Mouse (Mus musculus) hindbrain, embryonic 16.5 days (tissue): ENCODE results near the gene Klk1b9. TPM values are rescaled to one million over a fixed set of nuclear protein-coding genes. Genes with fewer than 3 reads are reported as not detected.
"Not testable (repeated sequence)": the region's sequence is repeated elsewhere in the genome, so short reads cannot be mapped to it uniquely, and the experiment has no call there.

Experiments
- ATAC-seq: fragments of 200-750 bp; cut with Nextera tagmentation; 2 replicates; pipeline ENCODE4 v1.8.0; 2017; ENCODE audit warnings: moderate TSS enrichment, moderate library complexity
- H3K27ac ChIP-seq: fragments of 300-500 bp; sonication (generic); 2 replicates; pipeline ENCODE4 v1.5.1; 2014; ENCODE audit warnings: low read depth, mild to moderate bottlenecking, control low read depth, low read length, moderate library complexity
- H3K27me3 ChIP-seq: fragments of 300-500 bp; sonication (generic); replicated peaks from 2 replicates; pipeline ENCODE4 v1.6.1; 2014; ENCODE audit warnings: low read length; ENCODE audit not compliant: control insufficient read depth, insufficient read depth
- H3K36me3 ChIP-seq: fragments of 300-500 bp; sonication (generic); 2 replicates; pipeline ENCODE4 v1.6.1; 2014; ENCODE audit warnings: mild to moderate bottlenecking, low read length, moderate library complexity, mixed read lengths; ENCODE audit not compliant: control insufficient read depth, insufficient read depth
- H3K4me1 ChIP-seq: fragments of 300-500 bp; sonication (generic); 2 replicates; pipeline ENCODE4 v1.6.1; 2014; ENCODE audit warnings: low read depth, low read length; ENCODE audit not compliant: control insufficient read depth, insufficient read depth
- H3K4me2 ChIP-seq: fragments of 300-500 bp; sonication (generic); 2 replicates; pipeline ENCODE4 v1.6.1; 2014; ENCODE audit warnings: mild to moderate bottlenecking, low read length, control low read depth, moderate library complexity
- H3K4me3 ChIP-seq: fragments of 300-500 bp; sonication (generic); 2 replicates; pipeline ENCODE4 v1.5.1; 2014; ENCODE audit warnings: mild to moderate bottlenecking, low read length, control low read depth, moderate library complexity
- H3K9ac ChIP-seq: fragments of 300-500 bp; sonication (generic); 2 replicates; pipeline ENCODE4 v1.6.1; 2014; ENCODE audit warnings: low read depth, mild to moderate bottlenecking, control low read depth, low read length, moderate library complexity
- H3K9me3 ChIP-seq: fragments of 300-500 bp; sonication (generic); 2 replicates; pipeline ENCODE4 v1.6.1; 2014; ENCODE audit warnings: mild to moderate bottlenecking, low read length, moderate library complexity; ENCODE audit not compliant: control insufficient read depth
- whole genome bisulfite sequencing: fragments of 180-500 bp; shearing (Covaris S2); extraction: QIAGEN DNeasy Blood & Tissue Kit; methylation state at CpG from one replicate; pipeline ENCODE4 v1.1.7; 2014; 5-methylcytosine and 5-hydroxymethylcytosine counted together
- polyA plus RNA-seq: library from polyadenylated mRNA; unstranded; fragments of >200 nt; fragmentation: Nextera tagmentation; extraction: Ambion mirVana; gene quantifications from 2 replicates; pipeline ENCODE4 v1.2.1, GENCODE M21; 2015

The Klk1b9 gene
- not detected in 2 replicates for polyA plus RNA-seq

DNA sequence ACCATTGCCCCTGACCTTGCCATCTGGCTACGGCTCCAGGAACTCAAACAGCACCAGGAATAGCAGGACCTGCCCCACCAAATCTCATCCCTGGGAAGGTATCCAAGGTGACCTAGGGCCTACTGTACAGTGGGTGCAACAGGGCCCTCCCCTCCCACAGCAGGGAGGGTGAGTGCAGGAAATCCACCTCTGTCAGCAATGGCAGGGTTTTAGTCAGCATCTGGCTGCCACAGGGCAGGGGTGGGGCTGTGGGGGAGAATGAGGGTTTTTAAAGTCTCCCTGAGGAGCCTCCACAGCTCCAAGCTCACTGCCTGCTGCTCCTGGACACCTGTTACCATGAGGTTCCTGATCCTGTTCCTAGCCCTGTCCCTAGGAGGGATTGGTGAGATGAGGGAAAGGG lies at the start of gene Klk1b9:
Klk1b9 (plus strand) TSS at position 301 of the 400 bp plus-strand sequence.
- WGBS: 95% methylated on average over 1 of the region's 1 CpGs
- not testable (repeated sequence) for H3K36me3 ChIP-seq, H3K27me3 ChIP-seq, H3K4me3 ChIP-seq, H3K9ac ChIP-seq, H3K4me2 ChIP-seq, H3K27ac ChIP-seq, H3K9me3 ChIP-seq, ATAC-seq, H3K4me1 ChIP-seq

DNA sequence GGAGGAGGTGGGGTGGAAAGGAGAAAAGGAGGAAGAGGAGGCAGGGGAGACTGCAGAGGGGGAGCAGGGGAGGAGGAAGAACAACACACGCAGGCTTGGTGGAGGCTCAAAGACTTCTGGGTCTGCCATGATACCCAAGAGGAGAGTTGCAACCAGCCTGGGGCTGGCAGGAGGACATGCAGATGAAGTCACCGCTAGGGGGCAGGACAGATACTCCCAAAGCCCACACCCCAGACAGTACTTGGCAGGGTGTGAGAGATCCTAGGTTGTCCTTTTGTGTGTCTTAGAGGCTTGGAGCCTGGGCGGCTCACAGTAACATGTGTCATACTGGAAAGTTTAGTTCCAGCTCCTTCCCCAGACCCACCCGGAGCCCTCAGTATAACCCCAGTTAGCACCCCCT lies 47.3 kb upstream of the Klk1b9 start:
- H3K4me1 ChIP-seq: no peaks in the 10 kb centered on the region
- H3K4me3 ChIP-seq: no peak overlapping the region
- no peaks in the 10 kb centered on the region for H3K9me3 ChIP-seq
- H3K9ac ChIP-seq: no peak overlapping the region
- WGBS: 47% methylated on average over 4 of the region's 4 CpGs
- H3K27ac ChIP-seq: no peak overlapping the region
- H3K4me2 ChIP-seq: no peak overlapping the region
- no peaks in the 10 kb centered on the region for H3K27me3 ChIP-seq
- no peak for ATAC-seq
- H3K36me3 ChIP-seq: no peaks in the 10 kb centered on the region

DNA sequence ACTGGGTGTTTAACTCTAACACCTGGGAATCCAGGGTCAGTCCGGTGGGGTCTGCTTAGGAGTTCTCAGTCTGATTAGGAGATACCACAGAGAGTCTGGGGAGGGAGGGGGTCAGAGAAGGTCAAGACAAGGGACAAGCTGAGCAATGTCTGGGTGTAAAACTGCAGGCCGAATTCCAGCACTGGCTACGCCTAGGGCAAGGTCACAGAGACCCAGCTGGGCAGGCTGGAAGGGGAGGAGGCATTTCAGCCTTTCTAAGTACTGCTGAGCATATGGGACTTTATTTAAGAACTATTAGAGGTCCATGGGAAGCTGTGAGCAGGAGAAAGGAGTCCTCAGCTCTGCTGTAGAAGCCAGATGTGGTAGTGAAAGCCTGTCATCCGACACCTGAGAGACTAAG lies 43.5 kb upstream of the Klk1b9 start:
- no peak overlapping the region for H3K9ac ChIP-seq
- ATAC-seq: no peak
- H3K27ac ChIP-seq: no peak overlapping the region
- no peaks in the 10 kb centered on the region for H3K36me3 ChIP-seq
- H3K9me3 ChIP-seq: no peaks in the 10 kb centered on the region
- H3K27me3 ChIP-seq: no peaks in the 10 kb centered on the region
- no peak overlapping the region for H3K4me2 ChIP-seq
- WGBS: 65% methylated on average over 4 of the region's 4 CpGs
- H3K4me1 ChIP-seq: no peaks in the 10 kb centered on the region
- no peak overlapping the region for H3K4me3 ChIP-seq

DNA sequence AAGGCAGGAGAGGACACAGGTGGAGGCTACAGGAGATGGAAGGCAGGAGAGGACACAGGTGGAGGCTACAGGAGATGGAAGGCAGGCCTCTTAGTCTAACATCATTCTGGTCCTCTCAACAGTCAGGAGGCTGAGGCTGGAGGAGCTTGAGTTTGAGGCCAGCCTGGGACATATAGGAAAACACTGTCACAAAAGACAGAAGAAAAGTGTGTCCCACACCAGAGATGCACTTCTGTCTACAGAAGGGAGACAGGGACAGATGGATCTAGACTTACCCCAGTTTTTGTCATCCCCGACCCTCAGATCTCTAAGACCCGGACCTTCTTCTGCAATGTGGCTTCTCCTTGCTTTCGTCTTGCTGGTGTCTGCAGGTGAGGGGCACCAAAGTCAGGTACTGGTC lies 42.4 kb upstream of the Klk1b9 start, which contains the start of gene Klk15:
Klk15 (plus strand) TSS at position 301 of the 400 bp plus-strand sequence.
- no peak within 1 kb of the TSS for H3K4me3 ChIP-seq
- ATAC-seq: no peak
- H3K9me3 ChIP-seq: no peaks in the 10 kb centered on the region
- no peak within 1 kb of the TSS for H3K4me2 ChIP-seq
- WGBS: 92% methylated on average over 3 of the region's 3 CpGs
- no peaks in the 10 kb centered on the region for H3K27me3 ChIP-seq
- no peaks in the 10 kb centered on the region for H3K4me1 ChIP-seq
- H3K36me3 ChIP-seq: no peaks in the 10 kb centered on the region
- no peak within 1 kb of the TSS for H3K9ac ChIP-seq
- no peak within 1 kb of the TSS for H3K27ac ChIP-seq

DNA sequence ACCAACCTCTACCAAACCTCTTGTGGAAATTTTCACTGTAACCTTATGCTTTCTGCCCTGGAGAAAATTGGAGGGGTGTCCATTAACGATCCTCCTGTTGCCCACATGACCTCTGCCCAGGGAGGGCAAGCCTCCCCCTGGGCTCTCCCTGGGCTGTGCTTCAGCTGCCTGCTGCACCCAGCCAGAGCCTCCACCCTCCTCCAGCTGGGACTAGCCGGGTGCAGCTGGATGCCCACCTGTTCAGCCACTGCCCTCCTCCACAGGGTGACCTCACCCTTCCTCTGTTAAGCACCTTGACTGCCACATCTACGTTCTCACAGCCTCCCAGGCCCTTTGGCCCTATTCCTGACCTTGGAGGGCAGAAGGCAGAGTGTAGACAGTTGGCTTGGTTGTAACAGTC lies 41.1 kb upstream of the Klk1b9 start:
- H3K4me2 ChIP-seq: no peak overlapping the region
- no peak overlapping the region for H3K9ac ChIP-seq
- ATAC-seq: no peak
- no peaks in the 10 kb centered on the region for H3K4me1 ChIP-seq
- H3K27me3 ChIP-seq: no peaks in the 10 kb centered on the region
- H3K36me3 ChIP-seq: no peaks in the 10 kb centered on the region
- H3K9me3 ChIP-seq: no peaks in the 10 kb centered on the region
- no peak overlapping the region for H3K27ac ChIP-seq
- 76% methylated on average over 3 of the region's 3 CpGs for WGBS
- no peak overlapping the region for H3K4me3 ChIP-seq

DNA sequence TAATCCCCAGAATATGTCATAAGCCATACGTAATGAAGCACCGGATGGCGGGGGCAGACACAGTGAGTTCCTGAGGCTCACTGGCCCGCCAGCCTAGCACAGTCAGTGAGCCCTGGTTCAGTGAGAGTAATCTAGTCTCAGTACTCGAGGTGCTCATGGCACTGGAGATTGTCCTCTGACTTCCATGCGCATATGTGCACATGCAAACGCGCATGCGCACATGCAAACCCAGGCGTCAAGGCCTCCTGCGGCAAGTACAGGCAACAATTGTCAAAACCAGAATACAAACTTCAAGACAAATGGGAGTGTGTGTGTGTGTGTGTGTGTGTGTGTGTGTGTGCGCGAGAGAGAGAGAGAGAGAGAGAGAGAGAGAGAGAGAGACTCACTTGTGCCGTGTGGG lies 39.3 kb upstream of the Klk1b9 start:
- H3K36me3 ChIP-seq: no peaks in the 10 kb centered on the region
- 85% methylated on average over 14 of the region's 14 CpGs for WGBS
- H3K4me3 ChIP-seq: no peak overlapping the region
- ATAC-seq: no peak
- no peak overlapping the region for H3K27ac ChIP-seq
- H3K9ac ChIP-seq: no peak overlapping the region
- H3K9me3 ChIP-seq: no peaks in the 10 kb centered on the region
- H3K27me3 ChIP-seq: no peaks in the 10 kb centered on the region
- H3K4me1 ChIP-seq: no peaks in the 10 kb centered on the region
- no peak overlapping the region for H3K4me2 ChIP-seq

DNA sequence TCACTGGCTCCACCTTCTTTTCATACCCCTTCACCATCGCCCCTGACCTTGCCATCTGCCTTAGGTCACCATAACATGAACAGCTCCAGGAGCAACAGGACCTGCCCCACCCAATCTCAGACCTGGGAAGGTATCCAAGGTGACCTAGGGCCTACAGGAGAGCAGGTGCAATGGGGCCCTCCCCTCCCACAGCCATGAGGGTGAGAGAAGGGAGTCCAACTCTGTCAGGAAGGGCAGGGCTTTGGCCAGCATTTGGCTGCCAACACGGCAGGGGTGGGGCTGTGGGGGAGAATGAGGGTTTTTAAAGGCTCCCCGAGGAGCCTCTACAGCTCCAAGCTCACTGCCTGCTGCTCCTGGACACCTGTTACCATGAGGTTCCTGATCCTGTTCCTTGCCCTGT lies 33.6 kb upstream of the Klk1b9 start:
- H3K4me3 ChIP-seq, H3K4me1 ChIP-seq, H3K36me3 ChIP-seq, H3K27me3 ChIP-seq, H3K9me3 ChIP-seq, ATAC-seq, H3K27ac ChIP-seq, H3K9ac ChIP-seq, H3K4me2 ChIP-seq: not testable (repeated sequence)
- 50% methylated on average over 3 of the region's 3 CpGs for WGBS

DNA sequence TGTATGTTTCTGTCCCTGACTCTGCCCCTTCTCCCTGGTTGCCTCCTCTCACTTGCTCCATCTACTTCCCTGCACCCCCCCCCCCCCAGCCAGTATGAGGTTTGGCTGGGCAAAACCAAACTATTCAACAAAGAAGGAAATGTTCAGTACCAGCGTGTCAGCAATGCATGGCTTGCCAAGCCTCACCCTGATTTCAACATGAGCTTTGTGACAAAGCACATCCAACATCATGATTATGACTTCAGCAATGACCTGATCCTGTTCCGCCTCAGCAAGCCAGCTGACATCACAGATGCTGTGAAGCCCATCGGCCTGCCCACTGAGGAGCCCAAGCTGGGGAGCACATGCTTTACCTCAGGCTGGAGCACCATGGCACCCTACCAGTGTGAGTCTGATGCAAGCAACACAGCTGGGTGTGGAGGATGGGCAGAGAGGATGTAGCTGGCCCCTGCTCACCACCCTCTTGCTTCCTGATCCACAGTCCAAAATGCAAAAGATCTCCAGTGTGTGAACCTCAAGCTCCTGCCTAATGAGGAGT lies 31.1 kb upstream of the Klk1b9 start:
- Histone ChIP-seq H3K9me3 (no peaks in the 10 kb centered on the region), H3K27me3 (no peaks in the 10 kb centered on the region), H3K9ac (no peak overlapping the region), H3K27ac (no peak overlapping the region), H3K4me2 (no peak overlapping the region), H3K4me3 (no peak overlapping the region), H3K4me1 (no peaks in the 10 kb centered on the region), H3K36me3 (no peaks in the 10 kb centered on the region)
- no peak for ATAC-seq
- WGBS: 85% methylated on average over 3 of the region's 3 CpGs

DNA sequence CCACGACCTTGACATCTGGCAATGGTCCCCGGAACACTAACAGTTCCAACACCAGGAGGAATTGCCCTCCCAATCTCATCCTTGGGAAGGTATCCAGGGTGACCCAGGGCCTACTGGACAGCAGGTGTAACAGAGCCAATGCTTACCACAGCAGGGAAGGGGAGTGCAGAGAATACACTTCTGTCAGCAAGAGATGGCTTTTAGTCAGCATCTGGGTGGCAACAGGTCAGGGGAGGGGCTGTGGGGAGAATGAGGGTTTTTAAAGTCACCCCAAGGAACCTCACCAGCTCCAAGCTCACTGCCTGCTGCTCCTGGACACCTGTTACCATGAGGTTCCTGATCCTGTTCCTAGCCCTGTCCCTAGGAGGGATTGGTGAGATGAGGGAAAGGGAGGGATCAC lies 25.5 kb upstream of the Klk1b9 start, which contains the start of gene Klk1b8:
Klk1b8 (plus strand) TSS at position 301 of the 400 bp plus-strand sequence.
- H3K36me3 ChIP-seq: no peaks in the 10 kb centered on the region
- no peak within 1 kb of the TSS for H3K4me3 ChIP-seq
- no peak for ATAC-seq
- no peak within 1 kb of the TSS for H3K27ac ChIP-seq
- 87% methylated on average over 2 of the region's 2 CpGs for WGBS
- H3K9ac ChIP-seq: no peak within 1 kb of the TSS
- no peaks in the 10 kb centered on the region for H3K4me1 ChIP-seq
- no peaks in the 10 kb centered on the region for H3K9me3 ChIP-seq
- no peaks in the 10 kb centered on the region for H3K27me3 ChIP-seq
- no peak within 1 kb of the TSS for H3K4me2 ChIP-seq

DNA sequence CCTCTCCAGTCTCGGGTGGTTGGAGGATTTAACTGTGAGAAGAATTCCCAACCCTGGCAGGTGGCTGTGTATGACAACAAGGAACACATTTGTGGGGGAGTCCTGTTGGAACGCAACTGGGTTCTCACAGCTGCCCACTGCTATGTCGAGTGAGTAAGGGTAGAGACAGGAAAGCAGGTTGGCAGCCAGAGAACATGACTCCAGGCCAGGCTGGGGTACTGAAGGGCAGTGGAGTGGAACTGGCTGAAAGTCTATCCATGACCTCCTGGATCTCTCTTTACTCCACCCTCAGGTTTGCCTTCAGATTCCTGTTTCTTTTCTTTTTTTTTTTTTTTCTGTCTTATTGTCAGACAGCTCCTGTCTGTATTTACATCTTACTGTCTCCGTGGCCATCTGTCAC lies 23.2 kb upstream of the Klk1b9 start:
- H3K4me1 ChIP-seq: no peaks in the 10 kb centered on the region
- H3K9ac ChIP-seq: no peak overlapping the region
- no peak overlapping the region for H3K27ac ChIP-seq
- H3K4me3 ChIP-seq: no peak overlapping the region
- no peaks in the 10 kb centered on the region for H3K27me3 ChIP-seq
- WGBS: 58% methylated on average over 4 of the region's 4 CpGs
- H3K36me3 ChIP-seq: no peaks in the 10 kb centered on the region
- H3K4me2 ChIP-seq: no peak overlapping the region
- H3K9me3 ChIP-seq: no peaks in the 10 kb centered on the region
- ATAC-seq: no peak
